Mouse (Mus musculus): Measurements from ENCODE around the gene Abhd14b. TPM values are rescaled to one million over a fixed set of nuclear protein-coding genes. Genes with fewer than 3 reads are reported as not detected.

Gene Abhd14b
- 17.3 and 23.7 TPM in 2 replicates for polyA plus RNA-seq (2012; rRNA removed)
- 24.9 and 25.2 TPM in 2 replicates for polyA plus RNA-seq (2014; fragmentation: Nextera tagmentation; extraction: Ambion mirVana)

DNA sequence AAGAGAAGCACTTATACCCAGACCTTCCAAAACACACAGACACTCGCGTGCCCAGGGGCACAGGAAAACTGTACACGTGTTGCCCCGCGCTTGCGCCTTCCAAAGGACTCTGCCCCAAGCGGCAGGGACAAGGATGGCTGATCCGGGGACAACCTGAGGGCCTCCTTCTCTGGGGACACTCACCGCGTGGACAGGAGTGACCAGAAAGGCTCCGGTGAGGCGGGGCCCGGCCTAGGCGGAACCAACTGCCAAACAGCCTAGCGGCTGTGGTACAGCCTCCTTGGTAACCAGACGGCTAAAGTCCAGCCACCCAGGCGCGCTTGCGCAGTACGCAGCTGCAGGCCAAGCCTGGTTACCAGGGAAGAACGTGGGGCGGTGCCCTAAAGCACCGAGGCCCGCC, at the start of gene Abhd14b, which contains the start of gene Abhd14a:
TSS of gene Abhd14b (plus strand) at position 112 of the 400 bp plus-strand sequence.
TSS of gene Abhd14a (minus strand) at position 331 of the 400 bp plus-strand sequence.
- Histone ChIP-seq H3K4me3 (ENCODE audit: insufficient read depth in 1 of 2, low read depth in 2 of 2, low read length in 2 of 2) (peak within 1 kb of the TSS; percentile 60 to 73), H3K9me3 (ENCODE audit: control insufficient read depth, low read length) (no peaks in the 10 kb centered on the region), H3K4me1 (replicated peaks; ENCODE audit: control insufficient read depth in 2 of 2, insufficient read depth in 2 of 2, low read length in 1 of 2) (peaks cover 5 to 20% of the 10 kb centered on the region in 2 experiments; a peak in 3 of 4 replicates), H3K4me2 (ENCODE audit: low read depth) (peak within 1 kb of the TSS; percentile 78), H3K27ac (no peak within 1 kb of the TSS), H3K27me3 (ENCODE audit: control insufficient read depth, insufficient read depth, low read length) (no peaks in the 10 kb centered on the region; the same call in none of the 2 replicates), H3K9ac (replicated peaks) (peak within 1 kb of the TSS; percentile 31), H3K36me3 (replicated peaks; ENCODE audit: control insufficient read depth, insufficient read depth, low read depth) (no peaks in the 10 kb centered on the region)
- DNase-seq (ENCODE audit: low read depth in 3 of 3, low spot score in 3 of 3), result peak; percentile 61 to 62 (median 61)
- WGBS (ENCODE audit: insufficient replicate concordance), result under 1% methylated on average over 24 of the region's 24 CpGs
- peak; percentile 73 for TF ChIP-seq CTCF (IDR thresholded peaks at IDR 0.05; ENCODE audit: low read depth)
- TF ChIP-seq EP300 (IDR thresholded peaks at IDR 0.05; ENCODE audit: low read depth), result no peak
- peak; percentile 81 for ATAC-seq (ENCODE audit: insufficient read depth)

DNA sequence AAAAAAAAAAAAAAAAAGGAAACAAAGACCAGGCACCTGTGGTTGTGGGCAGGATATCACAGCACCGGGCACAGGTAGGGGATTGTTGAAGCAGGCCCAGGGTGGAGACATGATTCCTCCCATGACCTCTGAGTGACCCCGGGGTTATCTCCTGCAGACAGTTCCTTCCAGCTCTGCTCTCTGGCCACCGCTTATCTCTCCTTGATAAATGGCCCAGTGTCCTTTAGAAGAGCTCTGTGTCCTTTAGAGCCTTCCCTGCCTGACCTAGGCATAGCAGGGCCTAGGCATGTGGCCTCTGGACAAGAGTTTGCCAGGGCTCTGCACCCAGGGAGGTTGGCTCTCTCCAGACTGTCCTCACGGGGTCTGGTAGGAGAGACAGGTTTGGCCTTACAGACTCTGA, 49.5 kb upstream of the Abhd14b start:
- 23% methylated on average over 4 of the region's 4 CpGs for WGBS (ENCODE audit: insufficient replicate concordance)
- H3K36me3 ChIP-seq (replicated peaks; ENCODE audit: control insufficient read depth, insufficient read depth, low read depth), result no peaks in the 10 kb centered on the region
- H3K9me3 ChIP-seq (ENCODE audit: control insufficient read depth, low read length), result no peaks in the 10 kb centered on the region
- peak overlapping the region; percentile 39 for H3K9ac ChIP-seq (replicated peaks)
- no peaks in the 10 kb centered on the region for H3K27me3 ChIP-seq (ENCODE audit: control insufficient read depth, insufficient read depth, low read length)
- ATAC-seq (ENCODE audit: insufficient read depth) (peak; percentile 47), DNase-seq (ENCODE audit: low read depth in 3 of 3, low spot score in 3 of 3) (peak in 2 of 3 experiments; percentile 14 to 54)
- H3K4me2 ChIP-seq (ENCODE audit: low read depth), result peak overlapping the region; percentile 41
- H3K27ac ChIP-seq, result peak overlapping the region; percentile 80
- TF ChIP-seq CTCF (IDR thresholded peaks at IDR 0.05; ENCODE audit: low read depth) (no peak), EP300 (IDR thresholded peaks at IDR 0.05; ENCODE audit: low read depth) (peak; percentile 39)
- H3K4me1 ChIP-seq (replicated peaks; ENCODE audit: control insufficient read depth in 2 of 2, insufficient read depth in 2 of 2, low read length in 1 of 2), result peaks cover 34 to 53% of the 10 kb centered on the region in 2 experiments
- no peak overlapping the region for H3K4me3 ChIP-seq (ENCODE audit: insufficient read depth in 1 of 2, low read depth in 2 of 2, low read length in 2 of 2)

- ATAC-seq (ENCODE audit: insufficient read depth), result peak; percentile 90
- TF ChIP-seq CTCF (IDR thresholded peaks at IDR 0.05; ENCODE audit: low read depth), result peak; percentile 32
- TF ChIP-seq EP300 (IDR thresholded peaks at IDR 0.05; ENCODE audit: low read depth), result peak; percentile 83
- no peaks in the 10 kb centered on the region for H3K9me3 ChIP-seq (ENCODE audit: control insufficient read depth, low read length)
- H3K36me3 ChIP-seq (replicated peaks; ENCODE audit: control insufficient read depth, insufficient read depth, low read depth), result no peaks in the 10 kb centered on the region
- H3K27me3 ChIP-seq (ENCODE audit: control insufficient read depth, insufficient read depth, low read length), result no peaks in the 10 kb centered on the region
- peak overlapping the region; percentile 93 for H3K27ac ChIP-seq
- H3K4me2 ChIP-seq (ENCODE audit: low read depth), result peak overlapping the region; percentile 71
- peak; percentile 71 to 81 (median 71) for DNase-seq (ENCODE audit: low read depth in 3 of 3, low spot score in 3 of 3)
- WGBS (ENCODE audit: insufficient replicate concordance), result 31% methylated on average over 9 of the region's 9 CpGs
- peak overlapping the region; percentile 48 for H3K9ac ChIP-seq (replicated peaks)
- peaks cover 43 to 59% of the 10 kb centered on the region in 2 experiments for H3K4me1 ChIP-seq (replicated peaks; ENCODE audit: control insufficient read depth in 2 of 2, insufficient read depth in 2 of 2, low read length in 1 of 2)
- peak overlapping the region in 1 of 2 experiments; percentile 38; a peak in 2 of 4 replicates for H3K4me3 ChIP-seq (ENCODE audit: insufficient read depth in 1 of 2, low read depth in 2 of 2, low read length in 2 of 2)
These were observed 48.5 kb upstream of the Abhd14b start for GRCm38 (mm10) chr9:106398667-106399311.

GRCm38 (mm10) chr9:106399808-106400207, 47.5 kb upstream of the Abhd14b start:
- Histone ChIP-seq H3K27me3 (ENCODE audit: control insufficient read depth, insufficient read depth, low read length) (no peaks in the 10 kb centered on the region), H3K36me3 (replicated peaks; ENCODE audit: control insufficient read depth, insufficient read depth, low read depth) (no peaks in the 10 kb centered on the region), H3K4me2 (ENCODE audit: low read depth) (no peak overlapping the region; the same call in 1 of the 2 replicates), H3K4me1 (replicated peaks; ENCODE audit: control insufficient read depth in 2 of 2, insufficient read depth in 2 of 2, low read length in 1 of 2) (peaks cover 43 to 58% of the 10 kb centered on the region in 2 experiments), H3K27ac (peak overlapping the region; percentile 93), H3K4me3 (ENCODE audit: insufficient read depth in 1 of 2, low read depth in 2 of 2, low read length in 2 of 2) (no peak overlapping the region), H3K9ac (replicated peaks) (no peak overlapping the region; the same call in 1 of the 2 replicates), H3K9me3 (ENCODE audit: control insufficient read depth, low read length) (no peaks in the 10 kb centered on the region)
- no peak for ATAC-seq (ENCODE audit: insufficient read depth)
- DNase-seq (ENCODE audit: low read depth in 3 of 3, low spot score in 3 of 3), result no peak
- WGBS (ENCODE audit: insufficient replicate concordance), result 81% methylated on average over 3 of the region's 3 CpGs
- TF ChIP-seq EP300 (IDR thresholded peaks at IDR 0.05; ENCODE audit: low read depth), result no peak
- no peak for TF ChIP-seq CTCF (IDR thresholded peaks at IDR 0.05; ENCODE audit: low read depth)

- ATAC-seq (ENCODE audit: insufficient read depth) (peak; percentile 34), DNase-seq (ENCODE audit: low read depth in 3 of 3, low spot score in 3 of 3) (peak in 1 of 3 experiments; percentile 50)
- H3K27ac ChIP-seq, result peak overlapping the region; percentile 25
- H3K27me3 ChIP-seq (ENCODE audit: control insufficient read depth, insufficient read depth, low read length), result no peaks in the 10 kb centered on the region
- H3K4me1 ChIP-seq (replicated peaks; ENCODE audit: control insufficient read depth in 2 of 2, insufficient read depth in 2 of 2, low read length in 1 of 2), result peaks cover 43 to 58% of the 10 kb centered on the region in 2 experiments
- no peaks in the 10 kb centered on the region for H3K36me3 ChIP-seq (replicated peaks; ENCODE audit: control insufficient read depth, insufficient read depth, low read depth)
- 0 out of 2 replicates have a peak, but pooled peaks have one; percentile 34 for TF ChIP-seq EP300 (IDR thresholded peaks at IDR 0.05; ENCODE audit: low read depth)
- no peak for TF ChIP-seq CTCF (IDR thresholded peaks at IDR 0.05; ENCODE audit: low read depth)
- peak overlapping the region; percentile 31 for H3K9ac ChIP-seq (replicated peaks)
- H3K9me3 ChIP-seq (ENCODE audit: control insufficient read depth, low read length), result no peaks in the 10 kb centered on the region
- H3K4me2 ChIP-seq (ENCODE audit: low read depth), result peak overlapping the region; percentile 31
- no peak overlapping the region for H3K4me3 ChIP-seq (ENCODE audit: insufficient read depth in 1 of 2, low read depth in 2 of 2, low read length in 2 of 2)
- WGBS (ENCODE audit: insufficient replicate concordance), result 27% methylated on average over 5 of the region's 5 CpGs
These were observed 45.1 kb upstream of the Abhd14b start for GRCm38 (mm10) chr9:106402149-106402548.

Data from liver, embryonic 14.5 days (tissue).